Mouse (Mus musculus) liver, embryonic 14.5 days (tissue): ENCODE measurements at regions not wholly inside any gene's neighbourhood (a gene's known extent, or its start where the extent isn't known, plus 50 kb on each side); places are given as distances from the start of the nearest gene placed in this dataset.

ENCODE experiments used
- ATAC-seq: fragments of 200-750 bp; cut with Nextera tagmentation; 2 replicates; pipeline ENCODE4 v1.8.0; 2017; ENCODE audit warnings: moderate number of reproducible peaks, mild to moderate bottlenecking, moderate library complexity; ENCODE audit not compliant: insufficient read depth
- DNase-seq, 3 experiments: peaks; one replicate each; pipeline ENCODE4 v3.0.0-alpha.2; 2012 to 2013; ENCODE audit warnings: low read depth in 3 of 3, low spot score in 3 of 3
- H3K27ac ChIP-seq: fragments of 300-500 bp; sonication (generic); 2 replicates; pipeline ENCODE4 v1.5.1; 2014; ENCODE audit warnings: moderate library complexity, mild to moderate bottlenecking, control low read depth, inconsistent platforms
- H3K27me3 ChIP-seq: fragments of 300-500 bp; sonication (generic); 2 replicates; pipeline ENCODE4 v1.6.1; 2014; ENCODE audit warnings: mild to moderate bottlenecking, low read length, moderate library complexity; ENCODE audit not compliant: control insufficient read depth, insufficient read depth
- H3K36me3 ChIP-seq: fragments of 300-500 bp; sonication (generic); replicated peaks from 2 replicates; pipeline ENCODE4 v1.6.1; 2014; ENCODE audit warnings: low read depth; ENCODE audit not compliant: control insufficient read depth, insufficient read depth
- H3K4me1 ChIP-seq, 2 experiments: fragments of 200-500 bp in 1 of 2; fragments of 300-500 bp in 1 of 2; sonication (generic) in 1 of 2; replicated peaks; 2 replicates each; pipeline ENCODE4 v1.6.1; 2012 to 2014; ENCODE audit warnings: antibody characterized with exemption in 1 of 2, inconsistent platforms in 1 of 2, low read length in 1 of 2; ENCODE audit not compliant: control insufficient read depth in 2 of 2, insufficient read depth in 2 of 2
- H3K4me2 ChIP-seq: fragments of 300-500 bp; sonication (generic); 2 replicates; pipeline ENCODE4 v1.6.1; 2014; ENCODE audit warnings: low read depth, mild to moderate bottlenecking, control low read depth, moderate library complexity
- H3K4me3 ChIP-seq, 2 experiments: fragments of 200-500 bp in 1 of 2; fragments of 300-500 bp in 1 of 2; sonication (generic) in 1 of 2; 2 replicates each; pipeline ENCODE4 v1.5.1; 2012 to 2014; ENCODE audit warnings: low read depth in 2 of 2, low read length in 2 of 2, mild to moderate bottlenecking in 2 of 2, control low read depth in 1 of 2, inconsistent platforms in 1 of 2, moderate library complexity in 1 of 2; ENCODE audit not compliant: insufficient read depth in 1 of 2
- H3K9ac ChIP-seq: fragments of 300-500 bp; sonication (generic); replicated peaks from 2 replicates; pipeline ENCODE4 v1.6.1; 2014; ENCODE audit warnings: mild to moderate bottlenecking, control low read depth, moderate library complexity
- H3K9me3 ChIP-seq: fragments of 300-500 bp; sonication (generic); 2 replicates; pipeline ENCODE4 v1.6.1; 2016; ENCODE audit warnings: low read length, mixed read lengths; ENCODE audit not compliant: control insufficient read depth
- CTCF ChIP-seq: IDR thresholded peaks from 2 replicates; pipeline ENCODE4 v1.5.1; 2016; ENCODE audit warnings: antibody characterized with exemption, low read depth, control low read depth
- EP300 ChIP-seq: IDR thresholded peaks from 2 replicates; pipeline ENCODE4 v1.6.1; 2016; ENCODE audit warnings: antibody characterized with exemption, low read depth
- WGBS: fragments of 180-500 bp; shearing (Covaris S2); extraction: QIAGEN DNeasy Blood & Tissue Kit; methylation state at CpG from one replicate; pipeline ENCODE4 v1.1.7; 2014; ENCODE audit not compliant: insufficient replicate concordance; 5-methylcytosine and 5-hydroxymethylcytosine counted together

DNA sequence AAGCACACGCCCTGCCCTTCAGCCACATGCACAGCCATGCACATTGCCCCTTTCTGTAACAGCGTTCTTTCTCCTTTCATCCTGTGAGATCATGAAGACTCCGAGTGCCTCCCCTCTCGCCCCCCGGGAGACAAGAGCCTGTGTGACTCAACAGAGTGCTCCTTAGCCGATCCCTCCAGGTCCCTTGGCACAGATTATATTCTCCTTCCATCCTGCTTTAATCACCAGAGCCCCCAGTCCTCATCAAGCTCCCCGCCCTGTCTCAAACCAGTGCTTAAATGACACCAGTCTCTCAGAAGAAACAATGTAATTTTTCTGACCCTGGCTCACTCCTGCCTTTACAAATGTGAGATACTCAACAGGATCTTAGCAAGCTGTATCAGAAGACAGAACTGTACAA is 155.5 kb downstream of the Plpp3 start:
- 70% methylated on average over 7 of the region's 7 CpGs for WGBS
- DNase-seq (no peak), ATAC-seq (no peak)
- H3K36me3 ChIP-seq, result no peaks in the 10 kb centered on the region
- H3K4me1 ChIP-seq, result no peaks in the 10 kb centered on the region; a peak in 1 of 4 replicates
- no peaks in the 10 kb centered on the region for H3K9me3 ChIP-seq
- no peak overlapping the region for H3K9ac ChIP-seq
- H3K27me3 ChIP-seq, result no peaks in the 10 kb centered on the region
- no peak overlapping the region for H3K27ac ChIP-seq
- H3K4me3 ChIP-seq, result no peak overlapping the region
- no peak overlapping the region for H3K4me2 ChIP-seq
- no peak for TF ChIP-seq CTCF
- no peak for TF ChIP-seq EP300

- no peaks in the 10 kb centered on the region for H3K9me3 ChIP-seq
- no peak overlapping the region for H3K27ac ChIP-seq
- no peak for ATAC-seq
- no peaks in the 10 kb centered on the region for H3K27me3 ChIP-seq
- no peak overlapping the region for H3K4me2 ChIP-seq
- no peaks in the 10 kb centered on the region; a peak in 1 of 4 replicates for H3K4me1 ChIP-seq
- no peak overlapping the region for H3K9ac ChIP-seq
- TF ChIP-seq EP300, result no peak
- TF ChIP-seq CTCF, result no peak
- no peak for DNase-seq
- H3K4me3 ChIP-seq, result no peak overlapping the region
- WGBS, result 33% methylated on average over 10 of the region's 10 CpGs
- no peaks in the 10 kb centered on the region for H3K36me3 ChIP-seq
Observed at GRCm38 (mm10) chr4:105313151-105313818, 156.1 kb downstream of the Plpp3 start.

GRCm38 (mm10) chr4:105315095-105315494 is 157.9 kb downstream of the Plpp3 start:
- no peak overlapping the region for H3K4me3 ChIP-seq
- no peak for TF ChIP-seq CTCF
- TF ChIP-seq EP300, result no peak
- no peak overlapping the region for H3K27ac ChIP-seq
- no peak for DNase-seq
- H3K4me1 ChIP-seq, result peaks cover 0 to 2% of the 10 kb centered on the region in 2 experiments; a peak in 2 of 4 replicates
- no peaks in the 10 kb centered on the region for H3K36me3 ChIP-seq
- no peaks in the 10 kb centered on the region for H3K27me3 ChIP-seq
- no peaks in the 10 kb centered on the region for H3K9me3 ChIP-seq
- ATAC-seq, result no peak
- WGBS, result 47% methylated on average over 5 of the region's 5 CpGs
- no peak overlapping the region for H3K4me2 ChIP-seq
- H3K9ac ChIP-seq, result no peak overlapping the region

DNA sequence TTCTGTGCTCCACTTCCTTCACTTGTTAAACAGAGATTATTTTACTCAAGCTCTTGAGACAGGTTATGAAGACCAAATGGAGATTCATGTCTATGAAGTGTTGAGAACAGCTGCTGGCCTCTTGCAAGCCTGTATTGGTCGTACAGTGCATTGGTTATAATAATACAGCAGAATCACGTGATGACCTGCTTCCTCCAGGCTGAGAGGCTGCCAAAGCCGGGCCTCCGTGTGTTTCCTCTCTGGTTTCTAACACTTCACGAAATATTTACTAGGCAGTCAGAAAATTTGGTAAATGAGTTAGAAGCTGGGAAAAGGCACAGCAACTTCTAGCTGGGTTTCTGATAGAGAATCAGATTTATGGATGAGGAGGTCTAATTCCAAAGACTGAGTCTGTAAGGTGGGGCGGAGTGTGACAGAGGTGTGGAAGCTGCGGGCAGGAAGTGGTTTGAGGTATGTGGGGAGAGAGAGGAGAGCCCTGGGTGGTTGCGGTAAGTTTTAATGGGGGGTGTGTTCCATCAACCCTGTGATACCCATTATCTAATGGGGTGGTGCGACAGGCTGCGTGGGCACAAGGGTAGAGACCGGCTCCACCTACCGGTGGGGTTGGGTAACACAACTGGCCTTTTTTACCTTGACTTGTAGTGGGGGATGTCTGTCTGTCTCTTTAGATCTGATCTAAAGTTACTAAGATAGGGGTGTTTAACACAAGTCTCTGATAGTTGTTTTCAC is 159.5 kb downstream of the Plpp3 start:
- Histone ChIP-seq H3K36me3 (no peaks in the 10 kb centered on the region), H3K9me3 (no peaks in the 10 kb centered on the region), H3K4me2 (no peak overlapping the region), H3K27ac (no peak overlapping the region), H3K4me1 (peaks cover 0 to 2% of the 10 kb centered on the region in 2 experiments; a peak in 2 of 4 replicates), H3K4me3 (no peak overlapping the region), H3K27me3 (no peaks in the 10 kb centered on the region), H3K9ac (no peak overlapping the region)
- no peak for ATAC-seq
- DNase-seq, result no peak
- TF ChIP-seq CTCF (peak; percentile 73), EP300 (no peak)
- 13% methylated on average over 12 of the region's 12 CpGs for WGBS

GRCm38 (mm10) chr4:105318421-105318820 is 161.3 kb downstream of the Plpp3 start:
- Histone ChIP-seq H3K27me3 (no peaks in the 10 kb centered on the region), H3K27ac (no peak overlapping the region), H3K4me3 (no peak overlapping the region), H3K9ac (no peak overlapping the region), H3K4me2 (no peak overlapping the region), H3K9me3 (no peaks in the 10 kb centered on the region), H3K36me3 (no peaks in the 10 kb centered on the region), H3K4me1 (peaks cover 0 to 2% of the 10 kb centered on the region in 2 experiments; a peak in 2 of 4 replicates)
- 55% methylated on average over 2 of the region's 2 CpGs for WGBS
- TF ChIP-seq EP300 (no peak), CTCF (no peak)
- no peak for DNase-seq
- no peak for ATAC-seq
